Mouse (Mus musculus): ENCODE measurements around the gene Tspan10. TPM values are rescaled to one million over a fixed set of nuclear protein-coding genes. Genes with fewer than 3 reads are reported as not detected.
A peak's percentile ranks its signal among the peaks of the same experiment; 100 is the strongest.

The Tspan10 gene
- polyA plus RNA-seq, 1 experiment from 2014 or later = not detected

- WGBS (ENCODE audit: insufficient replicate concordance) = 71% methylated on average over 3 of the region's 3 CpGs
- peak overlapping the region; percentile 93; the same call in 1 of the 2 replicates for H3K9ac ChIP-seq (ENCODE audit: low read depth, low read length)
- H3K36me3 ChIP-seq (ENCODE audit: control insufficient read depth, insufficient read depth) = peaks cover 16% of the 10 kb centered on the region
- H3K9me3 ChIP-seq (replicated peaks; ENCODE audit: control insufficient read depth, low read length) = no peaks in the 10 kb centered on the region
- H3K27me3 ChIP-seq (ENCODE audit: control insufficient read depth, insufficient read depth, low read depth, low read length) = no peaks in the 10 kb centered on the region
- H3K27ac ChIP-seq (ENCODE audit: low read length) = peak overlapping the region; percentile 89
- ATAC-seq (ENCODE audit: low read depth) = no peak
- peak overlapping the region; percentile 98 for H3K4me2 ChIP-seq (ENCODE audit: low read depth, low read length)
- peaks cover 35% of the 10 kb centered on the region for H3K4me1 ChIP-seq (ENCODE audit: control insufficient read depth, low read depth, low read length)
- H3K4me3 ChIP-seq (ENCODE audit: low read depth, low read length) = peak overlapping the region; percentile 93
Measured at GRCm38 (mm10) chr11:120493351-120493750, 50.9 kb downstream of the Tspan10 start.

DNA sequence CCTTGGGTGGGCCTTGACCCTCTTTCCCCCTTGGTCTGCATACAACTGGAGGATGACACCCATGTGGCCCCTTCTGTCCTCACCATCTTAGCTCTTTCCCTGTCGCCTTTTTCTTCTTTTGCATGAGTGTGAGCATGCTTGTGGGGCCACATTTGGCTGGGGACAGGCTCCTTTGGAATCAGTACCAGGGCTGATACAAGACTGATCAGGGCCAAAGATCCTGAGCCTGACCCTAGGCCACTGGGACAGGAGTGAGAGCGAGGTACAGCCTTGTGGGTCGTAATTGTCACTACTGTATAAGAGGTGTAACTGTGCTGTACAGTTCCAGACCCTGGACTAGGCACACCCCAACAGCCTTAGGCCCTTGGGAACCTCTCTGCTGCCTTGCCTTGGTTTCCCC lies 51.5 kb downstream of the Tspan10 start:
- peaks cover 35% of the 10 kb centered on the region for H3K4me1 ChIP-seq (ENCODE audit: control insufficient read depth, low read depth, low read length)
- WGBS (ENCODE audit: insufficient replicate concordance) = 68% methylated on average over 3 of the region's 3 CpGs
- no peak overlapping the region for H3K27ac ChIP-seq (ENCODE audit: low read length)
- no peaks in the 10 kb centered on the region for H3K27me3 ChIP-seq (ENCODE audit: control insufficient read depth, insufficient read depth, low read depth, low read length)
- no peak overlapping the region for H3K4me3 ChIP-seq (ENCODE audit: low read depth, low read length)
- 0 out of 2 replicates have a peak overlapping the region, but pooled peaks have one; percentile 98 for H3K4me2 ChIP-seq (ENCODE audit: low read depth, low read length)
- H3K9me3 ChIP-seq (replicated peaks; ENCODE audit: control insufficient read depth, low read length) = no peaks in the 10 kb centered on the region
- peaks cover 17% of the 10 kb centered on the region for H3K36me3 ChIP-seq (ENCODE audit: control insufficient read depth, insufficient read depth)
- H3K9ac ChIP-seq (ENCODE audit: low read depth, low read length) = no peak overlapping the region
- no peak for ATAC-seq (ENCODE audit: low read depth)

Other genes starting within 250 kb of the Tspan10 start
- 0.84 TPM in 2 replicates for gene Bahcc1, start 209.7 kb upstream of the Tspan10 start, polyA plus RNA-seq (2015; fragmentation: Nextera tagmentation; extraction: Ambion mirVana)
- 531 and 545 TPM in 2 replicates for gene Actg1, start 94.1 kb upstream of the Tspan10 start, polyA plus RNA-seq (2015; fragmentation: Nextera tagmentation; extraction: Ambion mirVana)
- gene Fscn2, start 81.1 kb upstream of the Tspan10 start, polyA plus RNA-seq (2015; fragmentation: Nextera tagmentation; extraction: Ambion mirVana) = not detected in 2 replicates
- gene Faap100, start 63.9 kb upstream of the Tspan10 start, polyA plus RNA-seq (2015; fragmentation: Nextera tagmentation; extraction: Ambion mirVana) = 6.0 and 6.5 TPM in 2 replicates
- 18.5 and 19.0 TPM in 2 replicates for gene Nploc4, start 4.9 kb upstream of the Tspan10 start, polyA plus RNA-seq (2015; fragmentation: Nextera tagmentation; extraction: Ambion mirVana)
- gene Pde6g, start 10.9 kb downstream of the Tspan10 start, polyA plus RNA-seq (2015; fragmentation: Nextera tagmentation; extraction: Ambion mirVana) = 0.09 and 0.13 TPM in 2 replicates
- 9.1 and 9.3 TPM in 2 replicates for gene Oxld1, start 15.4 kb downstream of the Tspan10 start, polyA plus RNA-seq (2015; fragmentation: Nextera tagmentation; extraction: Ambion mirVana)
- gene Ccdc137, start 15.5 kb downstream of the Tspan10 start, polyA plus RNA-seq (2015; fragmentation: Nextera tagmentation; extraction: Ambion mirVana) = 15.0 and 15.2 TPM in 2 replicates
- gene Arl16, start 25.0 kb downstream of the Tspan10 start, polyA plus RNA-seq (2015; fragmentation: Nextera tagmentation; extraction: Ambion mirVana) = 12.4 and 12.5 TPM in 2 replicates
- 81.5 and 83.1 TPM in 2 replicates for gene Mrpl12, start 42.0 kb downstream of the Tspan10 start, polyA plus RNA-seq (2015; fragmentation: Nextera tagmentation; extraction: Ambion mirVana)
- 37.0 and 38.9 TPM in 2 replicates for gene Slc25a10, start 49.2 kb downstream of the Tspan10 start, polyA plus RNA-seq (2015; fragmentation: Nextera tagmentation; extraction: Ambion mirVana)
- 18.7 and 20.7 TPM in 2 replicates for gene Gcgr, start 88.1 kb downstream of the Tspan10 start, polyA plus RNA-seq (2015; fragmentation: Nextera tagmentation; extraction: Ambion mirVana)
- 38.5 and 39.1 TPM in 2 replicates for gene Mcrip1, start 107.1 kb downstream of the Tspan10 start, polyA plus RNA-seq (2015; fragmentation: Nextera tagmentation; extraction: Ambion mirVana)
- 0.20 and 1.2 TPM in 2 replicates for gene Ppp1r27, start 108.5 kb downstream of the Tspan10 start, polyA plus RNA-seq (2015; fragmentation: Nextera tagmentation; extraction: Ambion mirVana)
- gene P4hb, start 130.6 kb downstream of the Tspan10 start, polyA plus RNA-seq (2015; fragmentation: Nextera tagmentation; extraction: Ambion mirVana) = 793 and 897 TPM in 2 replicates
- gene Arhgdia, start 139.0 kb downstream of the Tspan10 start, polyA plus RNA-seq (2015; fragmentation: Nextera tagmentation; extraction: Ambion mirVana) = 201 and 205 TPM in 2 replicates
- gene Alyref, start 155.7 kb downstream of the Tspan10 start, polyA plus RNA-seq (2015; fragmentation: Nextera tagmentation; extraction: Ambion mirVana) = 52.4 and 87.2 TPM in 2 replicates
- gene Anapc11, start 155.8 kb downstream of the Tspan10 start, polyA plus RNA-seq (2015; fragmentation: Nextera tagmentation; extraction: Ambion mirVana) = 66.8 and 67.8 TPM in 2 replicates
- 16.2 and 16.4 TPM in 2 replicates for gene Npb, start 165.8 kb downstream of the Tspan10 start, polyA plus RNA-seq (2015; fragmentation: Nextera tagmentation; extraction: Ambion mirVana)
- gene Pcyt2, start 175.3 kb downstream of the Tspan10 start, polyA plus RNA-seq (2015; fragmentation: Nextera tagmentation; extraction: Ambion mirVana) = 158 and 184 TPM in 2 replicates
- gene Sirt7, start 182.6 kb downstream of the Tspan10 start, polyA plus RNA-seq (2015; fragmentation: Nextera tagmentation; extraction: Ambion mirVana) = 27.3 and 28.0 TPM in 2 replicates
- 29.4 and 30.9 TPM in 2 replicates for gene Mafg, start 191.0 kb downstream of the Tspan10 start, polyA plus RNA-seq (2015; fragmentation: Nextera tagmentation; extraction: Ambion mirVana)
- 4.8 and 5.1 TPM in 2 replicates for gene Pycr1, start 201.1 kb downstream of the Tspan10 start, polyA plus RNA-seq (2015; fragmentation: Nextera tagmentation; extraction: Ambion mirVana)
- gene Myadml2, start 205.5 kb downstream of the Tspan10 start, polyA plus RNA-seq (2015; fragmentation: Nextera tagmentation; extraction: Ambion mirVana) = 0.58 and 0.61 TPM in 2 replicates
- gene Notum, start 218.5 kb downstream of the Tspan10 start, polyA plus RNA-seq (2015; fragmentation: Nextera tagmentation; extraction: Ambion mirVana) = 0.15 and 0.20 TPM in 2 replicates
- 44.6 and 44.7 TPM in 2 replicates for gene Aspscr1, start 230.3 kb downstream of the Tspan10 start, polyA plus RNA-seq (2015; fragmentation: Nextera tagmentation; extraction: Ambion mirVana)

All from liver, embryonic 16.5 days (tissue).